Mouse (Mus musculus): ENCODE data around the gene Nudt16. TPM values are rescaled to one million over a fixed set of nuclear protein-coding genes. Genes with fewer than 3 reads are reported as not detected.

Nudt16 gene
- polyA plus RNA-seq, 1 experiment from 2014 or later, result 7.7 TPM

Other genes starting within 250 kb of the Nudt16 start
- gene Mrpl3, start 78.6 kb downstream of the Nudt16 start, polyA plus RNA-seq (2016; fragmentation: Nextera tagmentation; extraction: Ambion mirVana), result 94.1 and 95.8 TPM in 2 replicates
- not detected in 2 replicates for gene 1700080E11Rik, start 13.3 kb upstream of the Nudt16 start, polyA plus RNA-seq (2016; fragmentation: Nextera tagmentation; extraction: Ambion mirVana)